Mouse (Mus musculus) limb, embryonic 11.5 days (tissue): ENCODE results near the gene Agap1. TPM values are rescaled to one million over a fixed set of nuclear protein-coding genes. Genes with fewer than 3 reads are reported as not detected.

ENCODE experiments used
- ATAC-seq: fragments of 200-750 bp; cut with Nextera tagmentation; 2 replicates; pipeline ENCODE4 v1.8.0; 2017; ENCODE audit warnings: low read depth; ENCODE audit not compliant: insufficient number of reproducible peaks, low FRiP score, low TSS enrichment
- DNase-seq: peaks from one replicate; pipeline ENCODE4 v3.0.0-alpha.2; 2015; ENCODE audit warnings: low spot score
- H3K27ac ChIP-seq: fragments of 300-500 bp; sonication (generic); replicated peaks from 2 replicates; pipeline ENCODE4 v1.5.1; 2014; ENCODE audit warnings: low read depth, mild to moderate bottlenecking, low read length
- H3K27me3 ChIP-seq: fragments of 300-500 bp; sonication (generic); 2 replicates; pipeline ENCODE4 v1.6.1; 2014; ENCODE audit warnings: mild to moderate bottlenecking, low read length, mixed read lengths; ENCODE audit not compliant: control insufficient read depth, insufficient read depth
- H3K36me3 ChIP-seq: fragments of 300-500 bp; sonication (generic); 2 replicates; pipeline ENCODE4 v1.6.1; 2014; ENCODE audit warnings: mild to moderate bottlenecking, low read length, moderate library complexity, mixed read lengths; ENCODE audit not compliant: control insufficient read depth, insufficient read depth
- H3K4me1 ChIP-seq: fragments of 300-500 bp; sonication (generic); 2 replicates; pipeline ENCODE4 v1.6.1; 2014; ENCODE audit warnings: low read length, mixed read lengths; ENCODE audit not compliant: control insufficient read depth, insufficient read depth
- H3K4me2 ChIP-seq: fragments of 300-500 bp; sonication (generic); 2 replicates; pipeline ENCODE4 v1.6.1; 2014; ENCODE audit warnings: low read depth, mild to moderate bottlenecking, moderate library complexity; ENCODE audit not compliant: severe bottlenecking
- H3K4me3 ChIP-seq: fragments of 300-500 bp; sonication (generic); 2 replicates; pipeline ENCODE4 v1.5.1; 2014; ENCODE audit warnings: low read depth, low read length
- H3K9ac ChIP-seq: fragments of 300-500 bp; sonication (generic); 2 replicates; pipeline ENCODE4 v1.6.1; 2014; ENCODE audit warnings: mild to moderate bottlenecking, low read length
- H3K9me3 ChIP-seq: fragments of 300-500 bp; sonication (generic); 2 replicates; pipeline ENCODE4 v1.6.1; 2016; ENCODE audit warnings: low read length; ENCODE audit not compliant: control insufficient read depth
- WGBS: fragments of 180-500 bp; shearing (Covaris S2); extraction: QIAGEN DNeasy Blood & Tissue Kit; methylation state at CpG from one replicate; pipeline ENCODE4 v1.1.7; 2014; 5-methylcytosine and 5-hydroxymethylcytosine counted together
- polyA plus RNA-seq: library from polyadenylated mRNA; unstranded; fragments of >200 nt; fragmentation: Nextera tagmentation; extraction: Ambion mirVana; gene quantifications from 2 replicates; pipeline ENCODE4 v1.2.1, GENCODE M21; 2014

Gene Agap1
- polyA plus RNA-seq, 1 experiment from 2014 or later = 14.0 TPM

DNA sequence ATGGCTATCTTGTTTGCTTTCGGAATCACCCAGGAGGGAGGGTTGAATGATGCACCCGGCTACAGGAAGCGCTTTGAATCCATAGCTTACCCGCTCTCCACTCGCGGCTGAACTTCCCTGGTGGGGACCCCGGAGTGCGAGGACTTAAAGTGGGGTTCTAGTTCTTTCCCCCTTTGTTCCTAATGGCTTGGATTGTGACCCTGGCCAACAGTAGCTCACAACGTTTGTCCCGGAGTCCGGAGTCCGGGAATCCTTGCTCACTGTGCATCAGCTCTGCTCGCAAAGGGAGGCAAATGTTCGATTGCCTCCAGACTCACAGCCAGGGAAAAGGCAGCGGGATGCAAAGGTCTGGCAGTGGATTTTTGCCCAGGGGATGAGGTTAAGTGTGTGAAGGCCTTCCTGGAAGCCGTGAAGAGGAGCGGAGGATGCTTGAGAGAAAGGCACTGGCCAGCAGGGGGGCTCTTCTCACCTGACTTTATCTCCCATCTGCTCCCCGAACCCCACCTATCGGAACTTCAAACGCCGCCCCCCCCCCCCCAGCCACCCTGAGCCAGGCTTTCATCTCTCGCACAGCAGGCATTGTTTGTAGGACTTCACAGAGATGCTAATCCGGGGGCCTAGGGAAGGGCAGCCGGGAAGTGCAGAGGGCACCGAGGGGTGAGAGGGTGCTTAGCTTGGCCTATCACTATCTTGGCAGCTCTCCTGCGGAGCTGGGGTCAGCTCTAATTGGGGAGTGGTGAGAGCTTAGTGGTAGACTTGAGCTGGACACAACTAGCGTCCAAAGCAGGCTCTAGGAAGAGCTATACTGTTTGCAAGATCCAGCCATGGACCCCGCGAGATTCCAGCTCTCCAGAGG, 481.1 kb downstream of the Agap1 start:
- ATAC-seq (no peak), DNase-seq (peak; percentile 52)
- no peak overlapping the region for H3K27ac ChIP-seq
- no peaks in the 10 kb centered on the region for H3K36me3 ChIP-seq
- under 1% methylated on average over 29 of the region's 29 CpGs for WGBS
- H3K4me1 ChIP-seq = peaks cover 26% of the 10 kb centered on the region
- H3K4me2 ChIP-seq = no peak overlapping the region
- H3K4me3 ChIP-seq = no peak overlapping the region
- peaks cover 85% of the 10 kb centered on the region for H3K27me3 ChIP-seq
- H3K9me3 ChIP-seq = no peaks in the 10 kb centered on the region; the same call in 1 of the 2 replicates
- H3K9ac ChIP-seq = no peak overlapping the region

GRCm38 (mm10) chr1:89938884-89939595, 484.4 kb downstream of the Agap1 start:
- H3K4me1 ChIP-seq = peaks cover 24% of the 10 kb centered on the region
- WGBS = 31% methylated on average over 16 of the region's 16 CpGs
- ATAC-seq = no peak
- peaks cover 74% of the 10 kb centered on the region for H3K27me3 ChIP-seq
- H3K4me2 ChIP-seq = no peak overlapping the region
- H3K9ac ChIP-seq = no peak overlapping the region
- no peaks in the 10 kb centered on the region for H3K9me3 ChIP-seq
- no peak overlapping the region for H3K4me3 ChIP-seq
- DNase-seq = no peak
- H3K36me3 ChIP-seq = no peaks in the 10 kb centered on the region
- no peak overlapping the region for H3K27ac ChIP-seq

GRCm38 (mm10) chr1:89939596-89939960, 485.0 kb downstream of the Agap1 start:
- H3K4me3 ChIP-seq = no peak overlapping the region
- no peaks in the 10 kb centered on the region for H3K36me3 ChIP-seq

DNA sequence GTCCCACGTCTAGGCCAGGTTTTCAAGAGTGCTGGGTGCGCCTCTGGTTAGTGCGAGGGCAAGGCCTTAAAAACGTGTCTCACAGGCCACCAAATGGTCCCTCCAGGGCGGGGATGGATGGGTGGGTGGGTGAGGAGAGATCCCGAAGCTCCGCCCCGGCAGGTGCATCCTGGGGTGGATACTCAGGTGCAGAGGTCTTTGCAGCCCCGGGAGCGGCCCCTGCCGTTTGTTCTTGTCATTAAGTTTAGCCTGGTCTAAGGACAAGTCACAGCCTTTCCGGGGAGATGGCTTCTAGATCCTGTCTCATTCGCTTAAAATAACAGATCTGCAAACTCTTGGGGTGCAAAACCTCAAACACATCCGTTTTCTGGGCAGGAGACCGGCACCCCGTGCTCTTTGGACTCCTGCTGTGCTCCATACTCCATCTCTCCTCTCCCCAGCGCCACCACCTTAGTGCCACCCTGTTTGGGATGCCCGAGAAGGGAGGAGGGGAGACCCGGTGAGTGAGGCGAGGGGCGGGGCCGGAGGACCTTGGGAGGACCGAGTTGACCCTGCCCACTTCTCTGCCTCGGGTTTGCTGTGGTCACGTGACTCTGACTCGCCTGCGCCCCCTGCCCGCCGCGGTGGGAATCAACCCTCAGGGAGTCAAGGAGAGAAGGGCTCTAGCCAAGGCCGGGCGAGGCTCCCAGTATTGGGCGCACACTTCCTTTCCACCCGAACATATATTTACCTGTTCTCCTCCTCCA, 485.5 kb downstream of the Agap1 start:
- 3% methylated on average over 31 of the region's 34 CpGs for WGBS
- H3K36me3 ChIP-seq = no peaks in the 10 kb centered on the region
- H3K4me2 ChIP-seq = peak overlapping the region; percentile 25; the same call in 1 of the 2 replicates
- no peaks in the 10 kb centered on the region for H3K9me3 ChIP-seq
- ATAC-seq = peak; percentile 55; the same call in 1 of the 2 replicates
- peaks cover 69% of the 10 kb centered on the region for H3K27me3 ChIP-seq
- no peak overlapping the region for H3K4me3 ChIP-seq
- no peak overlapping the region for H3K9ac ChIP-seq
- peak; percentile 98 for DNase-seq
- H3K4me1 ChIP-seq = peaks cover 22% of the 10 kb centered on the region
- no peak overlapping the region for H3K27ac ChIP-seq

More at GRCm38 (mm10) chr1:89939596-89939960, 485.0 kb downstream of the Agap1 start:
- H3K4me1 ChIP-seq = peaks cover 24% of the 10 kb centered on the region
- peaks cover 74% of the 10 kb centered on the region for H3K27me3 ChIP-seq
- 32% methylated on average over 16 of the region's 16 CpGs for WGBS
- no peak overlapping the region for H3K4me2 ChIP-seq
- no peaks in the 10 kb centered on the region for H3K9me3 ChIP-seq
- DNase-seq (no peak), ATAC-seq (no peak)
- no peak overlapping the region for H3K27ac ChIP-seq
- no peak overlapping the region for H3K9ac ChIP-seq

GRCm38 (mm10) chr1:89940961-89941524, 486.4 kb downstream of the Agap1 start:
- Histone ChIP-seq H3K36me3 (no peaks in the 10 kb centered on the region), H3K9me3 (no peaks in the 10 kb centered on the region), H3K27me3 (peaks cover 64% of the 10 kb centered on the region), H3K4me2 (no peak overlapping the region), H3K27ac (no peak overlapping the region), H3K9ac (no peak overlapping the region), H3K4me3 (no peak overlapping the region), H3K4me1 (peaks cover 14% of the 10 kb centered on the region)
- WGBS = 10% methylated on average over 15 of the region's 15 CpGs
- ATAC-seq (no peak), DNase-seq (peak; percentile 48)

GRCm38 (mm10) chr1:89941701-89942381, 487.2 kb downstream of the Agap1 start:
- H3K9ac ChIP-seq = peak overlapping the region; percentile 45; the same call in 1 of the 2 replicates
- no peak overlapping the region for H3K27ac ChIP-seq
- H3K4me2 ChIP-seq = peak overlapping the region; percentile 53
- peaks cover 56% of the 10 kb centered on the region for H3K27me3 ChIP-seq
- WGBS = under 1% methylated on average over 40 of the region's 40 CpGs
- no peak for ATAC-seq
- DNase-seq = peak; percentile 60
- H3K36me3 ChIP-seq = no peaks in the 10 kb centered on the region
- H3K9me3 ChIP-seq = no peaks in the 10 kb centered on the region
- H3K4me3 ChIP-seq = peak overlapping the region; percentile 28
- H3K4me1 ChIP-seq = peaks cover 14% of the 10 kb centered on the region

GRCm38 (mm10) chr1:89942395-89942976, 487.9 kb downstream of the Agap1 start:
- peaks cover 14% of the 10 kb centered on the region for H3K4me1 ChIP-seq
- no peaks in the 10 kb centered on the region for H3K36me3 ChIP-seq
- peaks cover 50% of the 10 kb centered on the region for H3K27me3 ChIP-seq
- H3K4me2 ChIP-seq = peak overlapping the region; percentile 53
- whole genome bisulfite sequencing = 2% methylated on average over 15 of the region's 15 CpGs
- ATAC-seq (no peak), DNase-seq (no peak)
- no peak overlapping the region for H3K27ac ChIP-seq
- H3K9me3 ChIP-seq = no peaks in the 10 kb centered on the region
- no peak overlapping the region for H3K9ac ChIP-seq
- H3K4me3 ChIP-seq = peak overlapping the region; percentile 28
